ENCODE assay signal across 8 mouse cellular contexts in genomic region chr10:52383022-52383421, GRCm38 (mm10). TPM values are rescaled to one million over a fixed set of nuclear protein-coding genes. Genes with fewer than 3 reads are reported as not detected.
A peak's percentile ranks its signal among the peaks of the same experiment; 100 is the strongest.
DNase-seq lines count a peak whose midpoint lies in the region; ATAC-seq lines count a peak whose summit lies in the region.

No protein-coding gene starts in this region.

- H3K27ac ChIP-seq in neural tube, embryonic 11.5 days (ENCODE audit: low read depth, low read length): no peak overlapping the region
- H3K27ac ChIP-seq in heart, embryonic 10.5 days: peak overlapping the region; percentile 97
- no peak overlapping the region for H3K27ac ChIP-seq in liver, embryonic 11.5 days (ENCODE audit: low read depth, low read length)

- peak overlapping the region; percentile 63; the same call in 1 of the 2 replicates for H3K4me2 ChIP-seq in neural tube, embryonic 11.5 days (ENCODE audit: low read depth)
- H3K4me2 ChIP-seq in liver, embryonic 11.5 days: peak overlapping the region; percentile 72

- H3K4me1 ChIP-seq in neural tube, embryonic 11.5 days (ENCODE audit: control insufficient read depth, insufficient read depth, low read length): peaks cover 9% of the 10 kb centered on the region; the same call in 1 of the 2 replicates
- H3K4me1 ChIP-seq in heart, embryonic 10.5 days: peaks cover 10% of the 10 kb centered on the region; the same call in 1 of the 2 replicates
- H3K4me1 ChIP-seq in liver, embryonic 11.5 days (replicated peaks; ENCODE audit: control insufficient read depth, insufficient read depth, low read length): peaks cover 6% of the 10 kb centered on the region

- H3K9me3 ChIP-seq in neural tube, embryonic 11.5 days (ENCODE audit: control insufficient read depth, low read length): no peaks in the 10 kb centered on the region
- H3K9me3 ChIP-seq in heart, embryonic 10.5 days: no peaks in the 10 kb centered on the region
- H3K9me3 ChIP-seq in liver, embryonic 11.5 days (ENCODE audit: control insufficient read depth, low read length): no peaks in the 10 kb centered on the region

- WGBS in neural tube, embryonic 11.5 days: 82% methylated on average over 6 of the region's 6 CpGs
- 83% methylated on average over 6 of the region's 6 CpGs for WGBS in heart, embryonic 10.5 days
- 79% methylated on average over 6 of the region's 6 CpGs for WGBS in liver, embryonic 11.5 days

- intact Hi-C loops in left cerebral cortex, postnatal 10 days (cut with DNase I): loop anchor here (2.0 to 10.0 kb wide), 3 partner anchors 150 to 828 kb away; partner anchors contain the start of gene Dcbld1

- no peak for ATAC-seq in neural tube, embryonic 11.5 days (ENCODE audit: insufficient read depth, low FRiP score, low TSS enrichment)
- no peak for ATAC-seq in liver, embryonic 11.5 days (replicated peaks; ENCODE audit: low FRiP score)

- no peak overlapping the region; the same call in 1 of the 2 replicates for H3K9ac ChIP-seq in neural tube, embryonic 11.5 days (ENCODE audit: low read length)
- peak overlapping the region; percentile 90 for H3K9ac ChIP-seq in liver, embryonic 11.5 days (ENCODE audit: low read depth, low read length)

- DNase-seq in neural tube, embryonic 11.5 days (ENCODE audit: low spot score): no peak
- DNase-seq in neural tube, embryonic 10.5 days (ENCODE audit: extremely low spot score, low spot score): no peak
- DNase-seq in heart, embryonic 10.5 days (ENCODE audit: low spot score): no peak
- DNase-seq in liver, embryonic 11.5 days (ENCODE audit: low spot score): no peak
- no peak for DNase-seq in natural killer cell, adult 2 months (ENCODE audit: low spot score in 2 of 2)
- no peak for DNase-seq in spleen, postnatal 36 days (ENCODE audit: low spot score in 2 of 2)
- no peak for DNase-seq in left cerebral cortex, adult 9 months (ENCODE audit: low spot score in 2 of 2)
- DNase-seq in left cerebral cortex, postnatal 10 days (ENCODE audit: extremely low spot score in 1 of 2, low spot score in 2 of 2): no peak

- H3K36me3 ChIP-seq in neural tube, embryonic 11.5 days (ENCODE audit: control insufficient read depth, insufficient read depth, low read length): no peaks in the 10 kb centered on the region
- 0 out of 2 replicates have a peak, but pooled peaks cover 1% of the 10 kb centered on the region for H3K36me3 ChIP-seq in heart, embryonic 10.5 days
- no peaks in the 10 kb centered on the region for H3K36me3 ChIP-seq in liver, embryonic 11.5 days (ENCODE audit: control insufficient read depth, insufficient read depth, low read length)

- H3K4me3 ChIP-seq in neural tube, embryonic 11.5 days (ENCODE audit: low read depth, low read length): peak overlapping the region; percentile 81; the same call in 1 of the 2 replicates
- peak overlapping the region; percentile 93 for H3K4me3 ChIP-seq in heart, embryonic 10.5 days
- H3K4me3 ChIP-seq in liver, embryonic 11.5 days (ENCODE audit: low read depth, low read length): peak overlapping the region; percentile 89

- H3K27me3 ChIP-seq in neural tube, embryonic 11.5 days (ENCODE audit: control insufficient read depth, insufficient read depth, low read length): no peaks in the 10 kb centered on the region
- no peaks in the 10 kb centered on the region for H3K27me3 ChIP-seq in heart, embryonic 10.5 days (ENCODE audit: insufficient read depth, poor library complexity, severe bottlenecking)
- no peaks in the 10 kb centered on the region for H3K27me3 ChIP-seq in liver, embryonic 11.5 days (replicated peaks; ENCODE audit: control insufficient read depth, insufficient read depth, low read length)

RNA-seq across cellular contexts. Expression of gene Gopc, which starts 1.1 kb away (rescaled TPM):
- 21.6 and 21.7 TPM in 2 replicates for polyA plus RNA-seq in neural tube, embryonic 11.5 days (2014; fragmentation: Nextera tagmentation; extraction: Ambion mirVana)
- 17.4 and 18.4 TPM in 2 replicates for polyA plus RNA-seq in heart, embryonic 10.5 days (2016; fragmentation: Nextera tagmentation; extraction: Ambion mirVana)
- 9.8 and 11.1 TPM in 2 replicates for polyA plus RNA-seq in liver, embryonic 11.5 days (2014; fragmentation: Nextera tagmentation; extraction: Ambion mirVana)
- total RNA-seq in left cerebral cortex, postnatal 10 days (2021): 10 to 100 TPM; 59.2 to 61.9 TPM

RNA-seq across cellular contexts. Expression of gene Nepn, which starts 5.8 kb away (rescaled TPM):
- not detected in 2 replicates for polyA plus RNA-seq in neural tube, embryonic 11.5 days (2014; fragmentation: Nextera tagmentation; extraction: Ambion mirVana)
- polyA plus RNA-seq in heart, embryonic 10.5 days (2016; fragmentation: Nextera tagmentation; extraction: Ambion mirVana): 7.6 TPM in 1 of 2 replicates, not detected in the other
- 2.1 and 3.8 TPM in 2 replicates for polyA plus RNA-seq in liver, embryonic 11.5 days (2014; fragmentation: Nextera tagmentation; extraction: Ambion mirVana)
- not detected for total RNA-seq in left cerebral cortex, postnatal 10 days (2021)

RNA-seq across cellular contexts. Expression of gene Gm26741, which starts 24.5 kb away (rescaled TPM):
- not detected in 2 replicates for polyA plus RNA-seq in neural tube, embryonic 11.5 days (2014; fragmentation: Nextera tagmentation; extraction: Ambion mirVana)
- polyA plus RNA-seq in heart, embryonic 10.5 days (2016; fragmentation: Nextera tagmentation; extraction: Ambion mirVana): not detected in 2 replicates
- not detected in 2 replicates for polyA plus RNA-seq in liver, embryonic 11.5 days (2014; fragmentation: Nextera tagmentation; extraction: Ambion mirVana)
- total RNA-seq in left cerebral cortex, postnatal 10 days (2021): not detected

RNA-seq across cellular contexts. Expression of gene Nus1, which starts 34.3 kb away (rescaled TPM):
- polyA plus RNA-seq in neural tube, embryonic 11.5 days (2014; fragmentation: Nextera tagmentation; extraction: Ambion mirVana): 14.4 and 15.7 TPM in 2 replicates
- polyA plus RNA-seq in heart, embryonic 10.5 days (2016; fragmentation: Nextera tagmentation; extraction: Ambion mirVana): 9.4 and 14.1 TPM in 2 replicates
- polyA plus RNA-seq in liver, embryonic 11.5 days (2014; fragmentation: Nextera tagmentation; extraction: Ambion mirVana): 15.1 and 16.1 TPM in 2 replicates
- 10 to 100 TPM; 61.9 to 65.2 TPM for total RNA-seq in left cerebral cortex, postnatal 10 days (2021)
